Mouse (Mus musculus) CH12.LX (cell line): ENCODE results near the gene Mnt. TPM values are rescaled to one million over a fixed set of nuclear protein-coding genes. Genes with fewer than 3 reads are reported as not detected.
A peak's percentile ranks its signal among the peaks of the same experiment; 100 is the strongest.

ENCODE experiments used
- DNase-seq: peaks from one replicate; pipeline ENCODE4 v3.0.0-alpha.2; 2013; ENCODE audit errors: extremely low read depth
- H3K27ac ChIP-seq: 2 replicates; pipeline ENCODE4 v1.5.1; 2012; ENCODE audit warnings: low read depth, mild to moderate bottlenecking, control low read depth, moderate library complexity; ENCODE audit not compliant: insufficient read depth
- H3K27me3 ChIP-seq: replicated peaks from 2 replicates; pipeline ENCODE3; 2012; ENCODE audit warnings: inconsistent platforms
- H3K36me3 ChIP-seq, 2 experiments: replicated peaks in 1 of 2; 2 replicates each; pipeline versions ENCODE3 to v1.6.1; 2012; ENCODE audit warnings: inconsistent platforms in 1 of 2, low read length in 1 of 2, mild to moderate bottlenecking in 1 of 2, mixed read lengths in 1 of 2, moderate library complexity in 1 of 2; ENCODE audit not compliant: control insufficient read depth in 1 of 2, insufficient read depth in 1 of 2
- H3K4me1 ChIP-seq, 2 experiments: 2 replicates each; pipeline ENCODE4 v1.6.1; 2012; ENCODE audit warnings: inconsistent platforms in 1 of 2, moderate library complexity in 1 of 2; ENCODE audit not compliant: insufficient read depth in 2 of 2, control insufficient read depth in 1 of 2
- H3K4me2 ChIP-seq: 2 replicates; pipeline ENCODE4 v1.6.1; 2012; ENCODE audit warnings: low read depth, mild to moderate bottlenecking, control low read depth; ENCODE audit not compliant: poor library complexity, insufficient read depth, severe bottlenecking
- H3K4me3 ChIP-seq, 3 experiments: fragments of 150-350 bp in 1 of 3; sonication (generic) in 1 of 3; replicated peaks in 1 of 3; 2 replicates each; pipeline versions ENCODE3 to v1.5.1; 2011 to 2012; ENCODE audit warnings: low read depth in 2 of 3, low read length in 2 of 3, mild to moderate bottlenecking in 2 of 3, moderate library complexity in 2 of 3, control low read depth in 1 of 3, improper control_type of control experiment in 1 of 3, inconsistent platforms in 1 of 3, mixed read lengths in 1 of 3; ENCODE audit not compliant: poor library complexity in 1 of 3
- H3K79me2 ChIP-seq: replicated peaks from 2 replicates; pipeline ENCODE4 v1.6.1; 2012; ENCODE audit warnings: mild to moderate bottlenecking, moderate library complexity; ENCODE audit not compliant: control insufficient read depth, poor library complexity, insufficient read depth, severe bottlenecking; ENCODE audit errors: extremely low read depth
- H3K9ac ChIP-seq: 2 replicates; pipeline ENCODE4 v1.6.1; 2012; ENCODE audit warnings: low read depth, mild to moderate bottlenecking, control low read depth, moderate library complexity; ENCODE audit not compliant: insufficient read depth
- H3K9me3 ChIP-seq: replicated peaks from 2 replicates; pipeline ENCODE3; 2012; ENCODE audit warnings: low read length, inconsistent platforms, mixed read lengths
- CTCF ChIP-seq, 2 experiments: IDR thresholded peaks in 1 of 2; conservative IDR thresholded peaks in 1 of 2; 2 replicates each; pipeline ENCODE4 v1.5.1; 2011 to 2012; ENCODE audit warnings: low read depth in 2 of 2, low read length in 2 of 2, improper control_type of control experiment in 1 of 2, inconsistent platforms in 1 of 2, mild to moderate bottlenecking in 1 of 2, moderate library complexity in 1 of 2
- E2F4 ChIP-seq: IDR thresholded peaks from 2 replicates; pipeline ENCODE4 v1.6.1; 2011; ENCODE audit warnings: low read depth, low read length, improper control_type of control experiment; ENCODE audit not compliant: insufficient replicate concordance
- EP300 ChIP-seq: IDR thresholded peaks from 2 replicates; pipeline ENCODE4 v1.6.1; 2011; ENCODE audit warnings: low read length, improper control_type of control experiment
- ETS1 ChIP-seq: conservative IDR thresholded peaks from 2 replicates; pipeline ENCODE4 v1.6.1; 2012; ENCODE audit warnings: low read depth, mild to moderate bottlenecking, inconsistent platforms, low read length, improper control_type of control experiment, moderate library complexity
- IRF4 ChIP-seq: IDR thresholded peaks from 2 replicates; pipeline ENCODE4 v1.6.1; 2014; ENCODE audit warnings: low read depth, mild to moderate bottlenecking, inconsistent platforms, low read length, improper control_type of control experiment
- MAFK ChIP-seq: IDR thresholded peaks from 2 replicates; pipeline ENCODE4 v1.6.1; 2011; ENCODE audit warnings: low read length, improper control_type of control experiment; ENCODE audit not compliant: insufficient replicate concordance
- MAX ChIP-seq: IDR thresholded peaks from 2 replicates; pipeline ENCODE4 v1.6.1; 2011; ENCODE audit warnings: low read length, improper control_type of control experiment
- MYC ChIP-seq: IDR thresholded peaks from 2 replicates; pipeline ENCODE4 v1.6.1; 2011; ENCODE audit warnings: low read depth, mild to moderate bottlenecking, improper control_type of control experiment, low read length
- NRF1 ChIP-seq: IDR thresholded peaks from 2 replicates; pipeline ENCODE4 v1.6.1; 2014; ENCODE audit warnings: low read depth, mild to moderate bottlenecking, inconsistent platforms, low read length, improper control_type of control experiment, moderate library complexity
- PAX5 ChIP-seq: IDR thresholded peaks from 2 replicates; pipeline ENCODE4 v1.6.1; 2012; ENCODE audit warnings: low read length, inconsistent platforms, mixed read lengths
- POLR2A ChIP-seq: IDR thresholded peaks from 2 replicates; pipeline ENCODE4 v1.6.1; 2011; ENCODE audit warnings: low read depth, mild to moderate bottlenecking, improper control_type of control experiment, low read length
- RAD21 ChIP-seq: IDR thresholded peaks from 2 replicates; pipeline ENCODE4 v1.6.1; 2011; ENCODE audit warnings: low read depth, mild to moderate bottlenecking, low read length, improper control_type of control experiment, moderate library complexity
- RCOR1 ChIP-seq: conservative IDR thresholded peaks from 2 replicates; pipeline ENCODE4 v1.6.1; 2012; ENCODE audit warnings: low read depth, mild to moderate bottlenecking, inconsistent platforms, low read length, improper control_type of control experiment
- SMC3 ChIP-seq: IDR thresholded peaks from 2 replicates; pipeline ENCODE4 v1.6.1; 2011; ENCODE audit warnings: low read depth, low read length, improper control_type of control experiment
- TBP ChIP-seq: conservative IDR thresholded peaks from 2 replicates; pipeline ENCODE4 v1.6.1; 2011; ENCODE audit warnings: low read depth, low read length, improper control_type of control experiment
- UBTF ChIP-seq: IDR thresholded peaks from 2 replicates; pipeline ENCODE4 v1.6.1; 2012; ENCODE audit warnings: low read depth, mild to moderate bottlenecking, inconsistent platforms, low read length, improper control_type of control experiment, moderate library complexity
- USF1 ChIP-seq: IDR thresholded peaks from 2 replicates; pipeline ENCODE4 v1.6.1; 2014; ENCODE audit warnings: low read depth, mild to moderate bottlenecking, inconsistent platforms, low read length, improper control_type of control experiment
- USF2 ChIP-seq: conservative IDR thresholded peaks from 2 replicates; pipeline ENCODE4 v1.6.1; 2011; ENCODE audit warnings: low read depth, low read length, improper control_type of control experiment
- ZC3H11A ChIP-seq: IDR thresholded peaks from 2 replicates; pipeline ENCODE4 v1.6.1; 2012; ENCODE audit warnings: low read depth, mild to moderate bottlenecking, inconsistent platforms, low read length, improper control_type of control experiment
- ZKSCAN1 ChIP-seq: IDR thresholded peaks from 2 replicates; pipeline ENCODE4 v1.6.1; 2012; ENCODE audit warnings: low read depth, inconsistent platforms, low read length, improper control_type of control experiment, borderline replicate concordance
- ZMIZ1 ChIP-seq: IDR thresholded peaks from 2 replicates; pipeline ENCODE4 v1.6.1; 2012; ENCODE audit warnings: low read depth, mild to moderate bottlenecking, inconsistent platforms, low read length, improper control_type of control experiment
- dilution Hi-C: fragments of 300-500 bp; cut with MboI; formaldehyde crosslinking; loops from 2 replicates; pipeline ENCODE4 v1.14.3; 2020; ENCODE audit warnings: low sequenced_read_pairs; ENCODE audit not compliant: extremely low pct_unique_long_range_greater_than_20kb, extremely low pct_ligation_motif_present
- in situ Hi-C: fragments of 300-500 bp; cut with MboI; formaldehyde crosslinking; loops from 3 replicates; pipeline ENCODE4 v1.14.3; 2019; ENCODE audit warnings: low sequenced_read_pairs, low pct_ligation_motif_present, low pct_unique_long_range_greater_than_20kb, mixed read lengths
- polyA plus RNA-seq: library from polyadenylated mRNA; unstranded; fragments of >175 nt; gene quantifications from 2 replicates; pipeline ENCODE4 v1.2.1, GENCODE M21; 2012; ENCODE audit warnings: low read depth; ENCODE audit not compliant: insufficient read length
- total RNA-seq, 2 experiments: library from RNA; depleted of rRNA; stranded (reverse); fragments of 300-350 nt in 1 of 2; fragments of >200 nt in 1 of 2; gene quantifications; 2 replicates each; pipeline ENCODE4 v1.2.3; 2012 to 2014

Mnt gene
- total and polyA plus RNA-seq, 3 experiments = 1.6 to 30.6 (median 4.7) TPM

DNA sequence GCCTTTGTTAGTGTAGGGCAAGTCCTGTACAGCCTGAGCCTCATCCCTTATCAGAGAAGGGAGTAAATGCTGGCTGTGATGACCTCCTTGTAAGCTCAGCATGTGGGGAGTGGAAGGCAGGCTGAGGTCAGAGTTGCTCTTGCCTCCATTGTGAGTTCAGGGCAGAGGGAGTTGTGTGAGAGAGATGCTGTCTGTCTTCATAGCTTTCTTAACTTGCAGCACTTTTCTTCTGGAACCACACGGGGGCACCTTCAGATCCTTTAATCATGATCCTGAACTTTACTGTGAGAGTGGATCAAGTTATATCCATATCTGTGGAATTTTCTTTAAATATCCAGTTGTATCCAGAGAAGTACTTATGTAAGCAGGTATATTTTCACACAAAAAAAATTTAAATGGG, 9.3 kb upstream of the Mnt start:
- H3K9ac ChIP-seq = no peak overlapping the region
- peaks cover 4 to 20% of the 10 kb centered on the region in 2 experiments; a peak in 3 of 4 replicates for H3K4me1 ChIP-seq
- H3K27ac ChIP-seq = no peak overlapping the region
- in situ Hi-C loops = no loop called here
- DNase-seq = no peak
- dilution Hi-C loops = no loop called here
- H3K4me2 ChIP-seq = no peak overlapping the region
- H3K79me2 ChIP-seq = no peaks in the 10 kb centered on the region
- no peaks in the 10 kb centered on the region for H3K27me3 ChIP-seq
- H3K9me3 ChIP-seq = no peaks in the 10 kb centered on the region
- TF ChIP-seq SMC3 (peak; percentile 66), ZMIZ1 (no peak), RAD21 (peak; percentile 59), ZC3H11A (no peak), CTCF (conservative IDR thresholded peaks at IDR 0.05 in 1 of 2, IDR thresholded peaks at IDR 0.05 in 1 of 2; ENCODE audit: low read depth in 2 of 2, low read length in 2 of 2) (peak; percentile 13 to 64; a peak in 3 of 4 replicates)
- H3K36me3 ChIP-seq = peaks cover 43 to 92% of the 10 kb centered on the region in 2 experiments
- no peak overlapping the region for H3K4me3 ChIP-seq

DNA sequence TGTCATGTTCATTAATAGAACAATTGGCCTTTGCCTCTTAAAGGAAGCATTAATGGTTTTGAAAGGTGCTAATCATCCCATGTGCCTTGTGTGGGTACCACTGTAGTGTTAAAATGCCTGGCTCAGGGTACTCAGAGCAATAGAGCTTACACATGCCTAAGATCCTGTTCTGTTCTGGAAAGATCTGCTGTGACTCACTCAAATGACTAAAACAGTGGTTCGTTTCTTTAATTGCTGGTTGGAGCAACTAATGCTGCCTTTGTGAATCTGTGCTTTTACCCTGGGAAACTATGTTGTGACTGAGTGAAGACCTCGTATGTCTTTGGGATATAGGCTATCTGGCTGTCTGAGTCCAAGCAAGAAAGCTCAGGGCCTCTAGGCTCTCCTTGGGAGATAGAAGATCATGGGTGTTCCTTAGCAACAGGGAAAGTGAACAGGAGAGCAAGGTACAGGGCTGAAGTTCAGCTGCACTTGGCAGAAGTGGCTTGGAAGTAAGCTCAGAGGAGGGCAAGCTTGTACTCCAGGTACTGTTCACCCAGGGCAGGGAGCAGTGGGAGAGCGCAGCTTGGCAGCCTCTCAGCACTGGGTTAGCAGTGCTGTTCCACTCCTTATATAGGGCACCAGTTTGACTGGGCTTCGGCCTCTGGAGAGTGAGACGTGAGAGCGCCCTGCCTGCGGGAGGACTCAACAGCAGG, 7.8 kb upstream of the Mnt start:
- Histone ChIP-seq H3K4me3 (no peak overlapping the region), H3K9ac (no peak overlapping the region), H3K79me2 (no peaks in the 10 kb centered on the region), H3K4me1 (peaks cover 17 to 34% of the 10 kb centered on the region in 2 experiments), H3K27me3 (no peaks in the 10 kb centered on the region), H3K27ac (no peak overlapping the region), H3K9me3 (no peaks in the 10 kb centered on the region), H3K36me3 (peaks cover 32 to 80% of the 10 kb centered on the region in 2 experiments), H3K4me2 (no peak overlapping the region)
- in situ Hi-C loops (no loop called here), dilution Hi-C loops (no loop called here)
- TF ChIP-seq PAX5 (no peak), MYC (no peak), TBP (no peak), MAFK (no peak), ZMIZ1 (no peak), USF1 (no peak), MAX (no peak), E2F4 (no peak), USF2 (no peak), UBTF (no peak)
- DNase-seq = no peak

DNA sequence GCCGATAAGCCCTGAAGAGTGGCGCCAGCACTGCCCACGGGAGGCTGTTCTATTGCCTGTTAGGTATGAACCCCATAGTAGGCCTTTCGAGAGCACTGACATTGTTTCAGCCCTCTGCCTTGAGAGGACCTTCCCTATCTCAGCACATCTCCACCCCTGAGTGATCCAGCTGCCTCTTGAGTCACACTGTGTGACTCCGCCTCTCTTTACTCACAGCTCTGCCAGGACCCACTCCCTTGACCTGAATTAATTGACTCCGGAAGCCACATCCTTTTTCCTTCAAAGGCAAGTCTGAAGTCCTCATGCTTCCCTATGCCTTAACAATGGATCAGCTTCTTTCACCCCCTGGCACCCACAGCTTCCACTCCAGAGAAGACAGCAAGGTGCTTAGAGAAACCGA, 4.6 kb upstream of the Mnt start:
- Histone ChIP-seq H3K36me3 (peaks cover 16 to 48% of the 10 kb centered on the region in 2 experiments), H3K9me3 (no peaks in the 10 kb centered on the region), H3K9ac (no peak overlapping the region), H3K4me2 (no peak overlapping the region), H3K27me3 (no peaks in the 10 kb centered on the region), H3K4me3 (no peak overlapping the region), H3K79me2 (no peaks in the 10 kb centered on the region), H3K27ac (no peak overlapping the region), H3K4me1 (peaks cover 17 to 52% of the 10 kb centered on the region in 2 experiments)
- TF ChIP-seq ETS1 = no peak
- no peak for TF ChIP-seq IRF4
- no peak for TF ChIP-seq RCOR1
- no peak for TF ChIP-seq ZC3H11A
- no peak for TF ChIP-seq POLR2A
- TF ChIP-seq NRF1 = no peak
- no peak for TF ChIP-seq USF1
- TF ChIP-seq SMC3 = no peak
- TF ChIP-seq EP300 = no peak
- no peak for TF ChIP-seq USF2
- no peak for TF ChIP-seq ZKSCAN1
- in situ Hi-C loops (loop anchor here (5.0 to 25.0 kb wide), 2 partner anchors 179 to 439 kb away; partner anchors contain the start of gene Cluh), dilution Hi-C loops (no loop called here)
- DNase-seq = no peak
